Mouse (Mus musculus): Measurements from ENCODE around the gene Dpyd. TPM values are rescaled to one million over a fixed set of nuclear protein-coding genes. Genes with fewer than 3 reads are reported as not detected.

The Dpyd gene
- total and polyA plus RNA-seq, 3 experiments = 2.0 to 4.5 (median 4.3) TPM

DNA sequence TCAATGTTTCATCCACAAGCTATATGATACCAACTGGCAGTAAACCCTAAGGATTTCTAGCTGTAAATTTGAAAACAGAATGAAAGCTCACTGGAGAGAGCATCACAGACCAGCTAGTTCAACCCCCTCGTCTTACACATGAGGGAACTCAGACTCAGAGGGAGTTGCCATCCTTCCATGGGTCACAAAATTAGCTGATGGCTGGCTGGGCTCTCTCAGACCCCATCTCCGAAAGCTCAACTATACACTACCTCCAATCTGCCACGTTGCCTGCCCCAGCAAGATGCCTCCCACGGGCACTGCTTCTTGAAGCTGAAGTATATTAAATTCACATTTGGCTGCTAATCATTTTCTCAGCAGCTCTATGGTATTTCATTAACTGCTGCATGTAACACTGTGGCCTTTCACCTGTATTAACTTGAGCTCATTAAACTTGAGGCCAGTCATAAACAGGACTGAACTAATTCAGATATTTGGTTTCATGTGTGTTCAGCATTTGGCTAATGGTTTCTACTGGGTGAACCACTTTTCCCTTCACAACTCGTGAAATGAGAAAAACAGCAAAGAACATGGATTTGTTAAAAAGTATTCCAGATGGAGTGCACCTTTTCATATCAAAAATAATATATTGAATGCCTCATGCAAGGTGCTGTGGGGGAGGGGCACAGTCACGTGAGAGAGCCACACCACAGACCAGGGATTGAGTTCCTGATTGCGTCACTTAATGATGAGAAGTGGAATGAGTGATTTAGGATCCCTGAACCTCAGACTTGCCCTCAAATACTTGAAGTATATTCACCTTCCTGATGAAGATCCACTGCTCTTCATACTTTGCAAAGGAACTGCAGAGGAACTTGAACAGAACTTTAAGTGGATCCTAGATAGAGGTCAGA is 841.2 kb downstream of the Dpyd start:
- Histone ChIP-seq H3K27me3 (ENCODE audit: control insufficient read depth, insufficient read depth, low read length) (no peaks in the 10 kb centered on the region), H3K4me1 (ENCODE audit: control insufficient read depth, insufficient read depth, low read length) (no peaks in the 10 kb centered on the region), H3K79me2 (replicated peaks; ENCODE audit: control insufficient read depth, insufficient read depth, low read length) (no peaks in the 10 kb centered on the region), H3K9ac (ENCODE audit: low read depth, low read length) (no peak overlapping the region), H3K27ac (no peak overlapping the region), H3K4me3 (no peak overlapping the region), H3K36me3 (ENCODE audit: control insufficient read depth, insufficient read depth, low read length) (no peaks in the 10 kb centered on the region)
- DNase-seq = no peak
- intact Hi-C loops (cut with DNase I) = no loop called here
- no peak for TF ChIP-seq EP300 (IDR thresholded peaks at IDR 0.05; ENCODE audit: insufficient read depth, low read depth, low read length)
- TF ChIP-seq POLR2A (IDR thresholded peaks at IDR 0.05; ENCODE audit: insufficient read depth, low read depth, low read length) = no peak
- TF ChIP-seq CTCF (IDR thresholded peaks at IDR 0.05) = no peak
- WGBS = 65% methylated on average over 7 of the region's 7 CpGs

DNA sequence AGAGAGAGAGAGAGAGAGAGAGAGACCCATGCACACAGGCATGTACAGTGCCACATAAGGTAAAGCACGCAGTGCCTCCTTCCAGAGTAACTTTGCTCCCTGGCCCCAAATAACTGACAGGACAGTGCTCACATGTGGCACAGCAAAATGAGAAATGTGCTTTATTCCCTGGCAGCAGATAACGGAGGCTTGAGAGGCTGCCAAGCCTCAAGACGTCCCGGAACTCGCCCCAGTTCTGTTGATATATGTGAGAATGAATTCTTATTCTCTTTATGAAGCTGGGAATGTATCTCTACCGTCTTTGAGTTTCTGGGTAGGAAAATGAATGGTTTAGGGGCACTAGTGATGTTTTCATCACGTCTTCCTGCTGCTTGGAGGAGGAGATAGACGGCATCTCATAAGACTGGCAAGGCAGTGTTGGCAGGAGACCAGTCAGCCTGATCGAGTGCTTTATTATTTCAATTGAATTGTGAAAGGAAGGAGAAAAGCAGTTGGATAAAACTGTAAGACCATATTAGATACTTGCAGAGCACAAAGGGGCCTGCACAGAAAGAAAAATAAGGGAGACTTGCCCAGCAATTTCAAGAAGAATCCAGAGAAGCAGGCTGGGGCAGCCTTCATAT is 857.3 kb downstream of the Dpyd start:
- no peaks in the 10 kb centered on the region for H3K36me3 ChIP-seq (ENCODE audit: control insufficient read depth, insufficient read depth, low read length)
- no peak overlapping the region for H3K9ac ChIP-seq (ENCODE audit: low read depth, low read length)
- no peak overlapping the region for H3K27ac ChIP-seq
- H3K27me3 ChIP-seq (ENCODE audit: control insufficient read depth, insufficient read depth, low read length) = no peaks in the 10 kb centered on the region
- H3K4me3 ChIP-seq = no peak overlapping the region
- intact Hi-C loops (cut with DNase I) = no loop called here
- 62% methylated on average over 9 of the region's 9 CpGs for whole genome bisulfite sequencing
- DNase-seq = no peak
- H3K4me1 ChIP-seq (ENCODE audit: control insufficient read depth, insufficient read depth, low read length) = no peaks in the 10 kb centered on the region
- TF ChIP-seq EP300 (IDR thresholded peaks at IDR 0.05; ENCODE audit: insufficient read depth, low read depth, low read length) (no peak), CTCF (IDR thresholded peaks at IDR 0.05) (no peak), POLR2A (IDR thresholded peaks at IDR 0.05; ENCODE audit: insufficient read depth, low read depth, low read length) (no peak)
- H3K79me2 ChIP-seq (replicated peaks; ENCODE audit: control insufficient read depth, insufficient read depth, low read length) = no peaks in the 10 kb centered on the region

DNA sequence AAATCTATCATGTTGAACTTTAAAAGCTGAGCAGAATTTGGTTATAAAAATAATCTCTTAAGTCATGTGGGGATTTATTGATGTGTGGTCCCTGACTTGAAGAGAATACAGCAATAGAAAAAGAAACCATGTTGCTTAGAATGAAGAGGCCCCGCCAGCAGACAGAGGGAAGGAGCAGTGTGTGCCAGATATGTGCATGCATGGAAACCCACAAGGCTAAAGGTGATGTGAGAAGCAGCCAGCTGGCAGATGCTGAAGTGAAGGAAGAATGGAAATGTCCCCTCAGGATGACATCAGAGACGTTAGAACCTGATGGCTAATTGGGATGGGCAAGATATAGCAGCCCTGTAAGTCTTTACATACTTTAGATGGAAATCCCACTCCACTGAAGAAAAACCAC is 857.8 kb downstream of the Dpyd start:
- Histone ChIP-seq H3K9ac (ENCODE audit: low read depth, low read length) (no peak overlapping the region), H3K36me3 (ENCODE audit: control insufficient read depth, insufficient read depth, low read length) (no peaks in the 10 kb centered on the region), H3K4me1 (ENCODE audit: control insufficient read depth, insufficient read depth, low read length) (no peaks in the 10 kb centered on the region), H3K4me3 (no peak overlapping the region), H3K27ac (no peak overlapping the region), H3K79me2 (replicated peaks; ENCODE audit: control insufficient read depth, insufficient read depth, low read length) (no peaks in the 10 kb centered on the region), H3K27me3 (ENCODE audit: control insufficient read depth, insufficient read depth, low read length) (no peaks in the 10 kb centered on the region)
- intact Hi-C loops (cut with DNase I) = no loop called here
- DNase-seq = no peak
- no peak for TF ChIP-seq CTCF (IDR thresholded peaks at IDR 0.05)
- WGBS = 59% methylated on average over 2 of the region's 2 CpGs

DNA sequence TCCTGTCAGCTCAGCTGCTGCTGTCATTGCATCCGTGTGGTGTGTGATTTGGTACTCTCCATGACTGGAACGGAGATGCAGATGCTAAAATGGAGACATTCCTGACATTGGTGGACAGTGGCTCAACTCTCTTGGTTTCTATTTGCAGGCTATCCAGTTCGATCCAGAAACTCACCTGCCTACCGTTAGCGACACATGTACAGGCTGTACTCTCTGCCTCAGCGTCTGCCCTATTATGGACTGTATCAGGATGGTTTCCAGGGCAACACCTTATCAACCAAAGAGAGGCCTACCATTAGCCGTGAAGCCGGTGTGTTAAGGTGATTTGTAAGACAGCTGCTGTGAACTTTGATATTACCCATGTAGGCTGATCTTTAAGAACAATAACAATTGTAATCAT is 869.4 kb downstream of the Dpyd start:
- H3K27me3 ChIP-seq (ENCODE audit: control insufficient read depth, insufficient read depth, low read length) = no peaks in the 10 kb centered on the region
- H3K27ac ChIP-seq = no peak overlapping the region
- H3K36me3 ChIP-seq (ENCODE audit: control insufficient read depth, insufficient read depth, low read length) = no peaks in the 10 kb centered on the region
- 57% methylated on average over 8 of the region's 8 CpGs for WGBS
- no peak overlapping the region for H3K9ac ChIP-seq (ENCODE audit: low read depth, low read length)
- TF ChIP-seq CTCF (IDR thresholded peaks at IDR 0.05) (no peak), EP300 (IDR thresholded peaks at IDR 0.05; ENCODE audit: insufficient read depth, low read depth, low read length) (no peak), POLR2A (IDR thresholded peaks at IDR 0.05; ENCODE audit: insufficient read depth, low read depth, low read length) (no peak)
- intact Hi-C loops (cut with DNase I) = no loop called here
- DNase-seq = no peak
- no peak overlapping the region for H3K4me3 ChIP-seq
- H3K79me2 ChIP-seq (replicated peaks; ENCODE audit: control insufficient read depth, insufficient read depth, low read length) = no peaks in the 10 kb centered on the region
- no peaks in the 10 kb centered on the region for H3K4me1 ChIP-seq (ENCODE audit: control insufficient read depth, insufficient read depth, low read length)

DNA sequence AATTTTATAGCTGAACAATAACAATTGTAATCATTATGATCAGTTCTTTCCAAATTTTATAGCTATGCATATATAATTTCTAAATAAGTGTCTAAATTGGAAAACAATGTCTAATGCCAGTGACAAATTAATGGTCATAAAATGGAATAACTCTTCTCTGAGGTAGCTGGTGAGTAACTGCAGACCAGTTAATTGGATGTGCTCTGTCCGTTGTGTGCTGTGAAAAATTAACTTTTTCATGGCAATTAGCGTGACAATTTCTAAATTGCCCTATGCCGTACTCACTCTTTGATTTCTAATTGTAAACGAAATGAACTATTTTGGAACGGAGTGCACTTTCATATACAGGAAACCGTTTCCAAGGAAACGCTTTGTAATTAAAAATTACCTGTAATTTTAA is 869.8 kb downstream of the Dpyd start:
- no peak overlapping the region for H3K4me3 ChIP-seq
- H3K79me2 ChIP-seq (replicated peaks; ENCODE audit: control insufficient read depth, insufficient read depth, low read length) = no peaks in the 10 kb centered on the region
- no peak overlapping the region for H3K27ac ChIP-seq
- no peaks in the 10 kb centered on the region for H3K36me3 ChIP-seq (ENCODE audit: control insufficient read depth, insufficient read depth, low read length)
- H3K4me1 ChIP-seq (ENCODE audit: control insufficient read depth, insufficient read depth, low read length) = no peaks in the 10 kb centered on the region
- H3K9ac ChIP-seq (ENCODE audit: low read depth, low read length) = no peak overlapping the region
- intact Hi-C loops (cut with DNase I) = no loop called here
- no peaks in the 10 kb centered on the region for H3K27me3 ChIP-seq (ENCODE audit: control insufficient read depth, insufficient read depth, low read length)
- WGBS = 90% methylated on average over 7 of the region's 7 CpGs
- TF ChIP-seq POLR2A (IDR thresholded peaks at IDR 0.05; ENCODE audit: insufficient read depth, low read depth, low read length) = no peak
- TF ChIP-seq CTCF (IDR thresholded peaks at IDR 0.05) = no peak
- no peak for TF ChIP-seq EP300 (IDR thresholded peaks at IDR 0.05; ENCODE audit: insufficient read depth, low read depth, low read length)
- DNase-seq = no peak

DNA sequence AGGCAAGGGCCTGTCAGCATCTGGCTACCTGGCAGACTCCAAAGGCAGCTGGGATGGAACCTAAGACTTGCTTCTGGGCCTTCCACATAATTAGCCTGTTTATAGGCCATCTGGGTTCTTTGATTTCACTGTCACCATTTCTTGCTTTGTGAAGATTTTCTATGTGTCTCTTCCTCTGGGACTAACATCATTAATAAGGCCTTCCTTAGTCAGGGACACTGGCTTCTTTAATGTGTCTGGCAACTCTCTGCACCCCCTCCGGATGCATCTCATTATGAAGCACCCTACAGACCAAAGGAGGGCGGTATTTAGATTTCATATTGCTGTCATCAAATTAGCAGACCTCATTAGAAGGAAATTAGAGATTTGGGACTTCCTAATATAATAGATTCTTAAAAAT is 885.6 kb downstream of the Dpyd start:
- Histone ChIP-seq H3K36me3 (ENCODE audit: control insufficient read depth, insufficient read depth, low read length) (no peaks in the 10 kb centered on the region), H3K9ac (ENCODE audit: low read depth, low read length) (no peak overlapping the region), H3K79me2 (replicated peaks; ENCODE audit: control insufficient read depth, insufficient read depth, low read length) (no peaks in the 10 kb centered on the region), H3K27me3 (ENCODE audit: control insufficient read depth, insufficient read depth, low read length) (no peaks in the 10 kb centered on the region), H3K27ac (no peak overlapping the region), H3K4me1 (ENCODE audit: control insufficient read depth, insufficient read depth, low read length) (no peaks in the 10 kb centered on the region), H3K4me3 (no peak overlapping the region)
- TF ChIP-seq CTCF (IDR thresholded peaks at IDR 0.05) = no peak
- TF ChIP-seq EP300 (IDR thresholded peaks at IDR 0.05; ENCODE audit: insufficient read depth, low read depth, low read length) = no peak
- no peak for TF ChIP-seq POLR2A (IDR thresholded peaks at IDR 0.05; ENCODE audit: insufficient read depth, low read depth, low read length)
- 75% methylated on average over 2 of the region's 2 CpGs for WGBS
- intact Hi-C loops (cut with DNase I) = no loop called here
- no peak for DNase-seq

All from heart, adult 2 months (tissue).